Mouse (Mus musculus) testis, postnatal 10 days (tissue): ENCODE measurements around the gene Anks1b.

Experiments used
- DNase-seq: peaks from one replicate; pipeline ENCODE4 v3.0.0; 2021; ENCODE audit warnings: low spot score

The Anks1b gene

DNA sequence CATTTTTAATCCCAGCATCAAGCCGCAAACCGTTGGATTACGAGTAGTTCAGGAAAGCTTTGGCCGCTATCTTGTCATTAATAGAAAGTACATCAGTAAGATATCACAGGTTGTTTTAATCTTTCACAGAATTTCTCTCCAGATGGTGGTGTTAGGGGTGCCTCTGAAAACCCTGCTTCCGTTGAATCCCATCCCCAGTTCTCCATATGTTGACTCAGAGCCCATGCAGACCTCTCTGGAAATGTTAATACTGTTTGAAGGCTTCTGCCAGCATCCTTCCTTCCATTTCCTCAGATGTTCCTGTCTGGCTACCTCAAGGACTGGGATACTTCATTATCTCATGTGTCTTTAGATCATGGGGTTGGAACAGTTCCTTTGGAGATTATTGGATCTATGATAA is 940.0 kb downstream of the Anks1b start:
- DNase-seq = no peak

DNA sequence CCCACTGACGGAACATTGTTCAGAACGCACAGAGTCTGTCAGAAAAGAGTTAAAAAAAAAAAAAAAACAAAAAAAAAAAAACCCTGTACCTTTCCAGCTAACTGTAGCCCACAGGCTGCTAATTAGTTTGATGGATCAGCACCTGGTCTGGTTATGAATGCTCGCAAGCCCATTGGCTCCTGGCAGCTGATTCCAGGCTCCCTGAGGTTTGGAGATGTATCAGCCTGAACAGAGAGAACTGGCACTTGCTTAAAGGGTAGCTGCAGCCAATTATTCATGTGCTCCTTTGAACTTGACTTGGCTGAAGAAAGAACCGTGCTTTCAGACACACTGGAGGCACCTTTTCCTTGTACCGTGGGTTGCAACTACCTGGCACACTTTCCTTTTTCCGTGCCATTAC is 941.1 kb downstream of the Anks1b start:
- no peak for DNase-seq

DNA sequence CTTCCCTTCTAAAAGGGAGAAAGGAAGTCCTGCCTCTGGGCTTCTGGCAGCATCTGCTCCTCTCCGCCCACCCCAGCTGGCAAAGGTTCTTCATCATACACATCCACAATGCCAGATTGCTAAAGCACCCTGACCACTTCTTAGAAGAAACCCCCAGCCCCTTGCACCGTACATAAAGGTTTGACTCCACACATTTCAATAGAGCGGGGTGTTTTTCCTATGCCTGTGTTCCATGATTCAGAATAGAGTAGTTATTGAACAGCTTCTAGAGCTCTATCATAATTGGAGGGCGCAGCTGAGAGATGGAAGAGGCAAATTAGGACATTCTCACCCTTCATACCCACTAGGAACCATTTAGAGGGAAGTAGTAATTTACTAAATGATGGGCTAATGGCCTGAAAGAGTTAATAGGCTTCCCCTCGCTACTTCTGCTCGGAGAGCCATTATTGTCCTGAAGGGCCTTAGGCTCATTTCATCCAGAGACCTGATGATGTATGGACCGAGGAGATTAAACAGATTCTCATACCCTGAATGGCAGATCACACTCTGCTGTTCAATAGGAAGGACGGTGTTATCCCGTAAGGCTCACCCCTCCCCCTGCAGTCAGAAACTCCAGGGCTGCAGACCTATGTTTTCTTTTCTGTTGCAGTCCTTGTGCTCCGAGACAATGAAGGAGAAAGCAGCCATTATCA is 945.1 kb downstream of the Anks1b start:
- DNase-seq = no peak

DNA sequence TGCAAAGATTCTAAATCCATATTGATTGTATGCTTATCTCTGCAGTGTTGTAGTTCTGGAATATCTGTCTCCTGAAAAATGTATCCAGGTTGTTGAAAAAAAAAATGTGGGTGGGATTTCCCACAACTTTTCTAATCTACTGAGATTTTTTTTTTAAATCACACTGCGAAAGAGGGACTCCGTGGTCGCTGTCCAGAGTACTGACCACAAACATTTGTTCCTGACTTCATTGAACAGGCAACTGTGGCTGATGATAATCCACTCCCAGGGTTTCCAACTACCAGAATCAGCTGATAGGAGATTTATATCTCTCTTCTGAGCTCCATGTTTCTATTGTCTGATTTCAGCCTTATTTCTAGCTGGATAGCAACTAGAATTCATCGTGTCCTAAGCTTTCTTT is 950.1 kb downstream of the Anks1b start:
- peak; percentile 58 for DNase-seq

DNA sequence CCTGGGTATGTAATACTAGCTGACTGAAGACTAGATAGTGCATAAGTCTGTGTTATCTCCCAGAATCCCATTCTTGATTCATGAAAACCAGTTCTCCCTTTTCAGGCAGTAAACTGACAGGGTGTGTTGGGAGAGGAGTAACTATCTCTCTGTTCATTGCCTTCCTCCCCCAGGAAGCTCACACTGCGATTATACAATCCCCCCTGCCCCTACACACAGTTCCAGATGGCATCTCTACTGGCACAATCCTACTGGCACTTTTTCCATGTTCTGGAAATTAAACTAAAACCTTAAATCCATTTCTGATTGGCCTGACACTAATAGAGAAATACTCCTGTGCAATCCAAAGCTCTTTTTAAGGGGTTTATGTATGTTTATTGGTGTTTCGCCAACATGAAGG is 951.4 kb downstream of the Anks1b start:
- no peak for DNase-seq

DNA sequence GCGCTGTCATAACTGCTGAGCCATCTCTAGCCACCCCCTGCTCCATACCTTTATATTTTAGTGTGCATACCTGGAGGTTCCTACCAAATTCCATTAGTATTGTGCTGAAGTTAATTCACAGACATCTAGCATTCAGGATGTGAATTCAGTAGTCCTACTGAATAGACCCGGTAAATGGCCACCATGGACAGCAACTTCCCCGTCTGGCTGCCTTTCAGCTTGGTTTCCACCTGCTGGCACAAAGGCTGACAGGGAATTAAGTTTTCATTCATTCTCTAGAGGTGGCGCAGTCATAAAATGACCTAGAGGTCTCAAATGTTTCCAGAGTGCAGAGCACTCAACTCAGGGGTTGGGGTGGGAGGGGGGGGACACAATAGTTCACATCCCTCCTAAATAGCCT is 953.6 kb downstream of the Anks1b start:
- DNase-seq = peak; percentile 63

DNA sequence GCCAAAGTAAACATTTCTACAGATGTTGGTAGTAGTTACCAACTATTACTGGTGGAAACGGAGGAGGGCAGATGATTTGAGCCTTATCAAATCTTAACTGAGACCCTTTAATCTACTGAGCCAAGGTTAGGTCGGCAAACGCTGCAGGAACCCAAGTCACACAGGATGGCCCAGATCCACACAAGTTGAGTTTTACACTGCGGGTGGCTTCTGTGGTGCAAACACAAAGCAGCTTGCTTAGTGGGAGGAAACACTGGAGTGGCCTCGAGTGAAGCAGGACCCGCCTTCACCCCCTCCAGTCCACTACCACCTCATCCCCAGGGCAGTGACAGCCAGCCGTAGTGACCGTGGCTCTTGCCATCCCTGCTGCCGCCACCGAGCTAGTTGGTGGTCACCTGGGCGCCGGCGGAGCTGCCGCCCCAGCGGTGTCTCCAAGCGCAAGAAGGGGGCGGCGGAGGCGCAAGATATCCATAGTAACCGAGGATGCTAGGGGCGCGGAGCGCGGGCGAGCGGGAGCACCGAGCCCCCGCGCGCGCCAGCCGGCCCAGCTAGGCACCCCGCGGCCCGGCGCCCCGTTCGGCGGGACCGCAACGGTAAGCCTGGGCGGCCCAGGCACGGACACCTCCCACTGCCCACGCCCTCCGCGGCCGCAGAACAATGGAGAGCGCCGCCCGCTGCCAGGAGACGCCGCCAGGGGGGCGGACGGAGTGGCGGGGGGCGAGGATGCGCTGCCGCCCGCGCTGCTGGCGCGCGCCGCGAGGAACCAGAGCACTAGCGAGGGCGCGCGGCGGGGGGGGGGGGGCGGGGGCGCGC is 955.5 kb downstream of the Anks1b start:
- no peak for DNase-seq

DNA sequence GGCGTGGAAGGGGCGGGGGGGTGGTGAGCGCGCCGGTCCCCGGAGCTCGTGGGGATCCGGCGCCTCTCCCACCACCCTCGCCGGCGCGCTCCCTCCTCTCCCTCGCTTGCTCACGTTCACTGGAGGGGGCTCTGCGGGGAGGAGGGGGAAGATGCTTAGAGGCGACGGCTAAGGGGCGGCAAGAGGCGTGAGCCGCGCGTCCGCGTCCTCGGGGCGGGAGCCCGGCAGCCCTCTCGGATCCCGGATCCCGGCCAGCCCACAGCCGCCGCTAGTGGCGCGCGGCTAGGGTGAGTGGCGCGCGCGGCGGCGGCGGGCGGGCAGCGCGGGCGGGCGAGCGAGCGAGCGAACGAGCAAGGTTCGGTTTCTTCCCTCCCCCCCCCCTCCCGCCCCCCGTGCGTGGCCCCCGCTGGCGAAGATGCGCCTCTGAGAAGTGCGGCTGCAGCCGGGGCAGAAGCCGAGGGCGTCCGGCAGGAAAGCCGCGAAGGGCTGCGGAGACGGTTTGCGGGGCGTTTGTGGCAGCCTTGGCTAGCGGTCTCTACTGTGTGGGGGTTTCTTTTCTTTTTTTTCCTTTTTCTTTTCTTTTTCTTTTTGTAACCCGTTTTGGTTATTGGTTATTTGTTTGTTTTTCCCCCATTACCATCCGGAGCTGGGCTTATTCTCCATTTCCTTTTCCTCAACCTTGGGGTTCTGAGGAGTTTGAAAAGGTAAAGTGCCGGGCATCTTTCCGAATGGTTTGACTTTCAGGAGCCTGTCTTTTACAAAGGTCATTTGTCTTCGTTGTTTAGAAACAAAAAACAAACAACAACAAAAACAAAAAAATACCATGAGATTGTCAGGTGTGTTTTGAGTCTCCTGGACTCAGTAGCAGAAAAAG is 956.3 kb downstream of the Anks1b start:
- DNase-seq = peak; percentile 40

DNA sequence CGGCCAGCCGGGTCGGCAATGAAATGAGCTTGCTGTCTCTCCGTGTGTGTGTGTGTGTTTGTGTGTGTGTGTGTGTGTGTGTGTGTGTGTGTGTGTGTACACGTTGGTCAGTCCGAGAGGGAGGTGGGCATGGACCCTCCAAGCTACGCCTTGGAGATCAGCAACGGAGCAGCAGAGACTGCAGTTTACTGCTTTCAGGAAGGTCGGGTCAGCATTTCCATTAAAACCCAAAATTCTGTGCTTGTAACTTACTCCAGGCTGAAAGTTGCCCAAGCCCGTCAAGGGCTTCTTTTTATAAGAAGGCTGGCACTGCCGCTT is 956.9 kb downstream of the Anks1b start:
- DNase-seq = no peak

DNA sequence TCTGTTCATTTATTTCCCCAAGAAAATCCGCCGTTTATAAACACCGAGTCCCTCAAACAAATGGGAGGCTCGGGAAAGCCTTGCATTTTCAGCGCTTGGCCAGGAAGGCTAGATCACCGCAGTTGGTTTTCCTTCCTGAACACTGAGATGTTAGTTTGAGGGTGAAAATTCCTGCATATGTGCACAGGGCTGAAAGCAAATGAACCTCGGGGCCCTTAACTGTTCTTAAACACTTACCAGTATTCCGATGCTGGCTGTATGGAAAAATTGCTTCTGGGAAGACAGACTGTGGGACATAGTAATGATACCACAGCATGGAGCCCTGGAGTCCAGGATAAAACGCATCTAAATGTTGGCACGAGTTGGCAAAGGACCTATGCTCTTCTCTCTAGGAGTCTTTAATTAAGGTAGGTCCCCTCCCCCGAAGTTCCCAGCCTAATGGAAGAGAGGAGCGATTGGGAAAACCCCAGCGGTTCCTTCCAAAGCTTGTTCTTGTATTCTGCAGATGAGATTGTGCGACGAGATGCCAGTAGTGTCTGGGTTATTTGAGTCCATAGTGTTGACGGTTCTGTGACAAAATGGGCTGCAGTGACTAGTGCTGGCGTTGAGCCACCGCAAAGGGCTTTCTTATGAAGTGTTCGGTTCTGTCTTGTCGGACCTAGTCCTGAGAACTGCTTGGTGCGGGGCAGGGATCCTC is 957.4 kb downstream of the Anks1b start:
- no peak for DNase-seq

DNA sequence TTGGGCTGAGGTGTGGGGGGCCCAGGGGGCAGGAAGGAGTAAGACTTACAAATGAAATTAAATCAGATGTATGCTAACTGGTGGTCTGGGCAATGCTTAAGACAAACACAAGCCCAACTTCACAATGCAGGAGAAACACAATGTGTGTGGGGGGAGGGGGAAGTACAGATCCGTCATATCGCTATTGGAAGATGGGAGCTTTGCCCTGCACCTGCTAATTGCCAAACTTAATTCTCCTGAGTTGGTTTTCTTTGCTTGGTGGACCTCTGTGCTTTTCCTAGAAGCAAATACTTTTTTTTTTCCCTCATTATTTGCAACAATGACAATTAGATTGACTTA is 957.9 kb downstream of the Anks1b start:
- DNase-seq = no peak

DNA sequence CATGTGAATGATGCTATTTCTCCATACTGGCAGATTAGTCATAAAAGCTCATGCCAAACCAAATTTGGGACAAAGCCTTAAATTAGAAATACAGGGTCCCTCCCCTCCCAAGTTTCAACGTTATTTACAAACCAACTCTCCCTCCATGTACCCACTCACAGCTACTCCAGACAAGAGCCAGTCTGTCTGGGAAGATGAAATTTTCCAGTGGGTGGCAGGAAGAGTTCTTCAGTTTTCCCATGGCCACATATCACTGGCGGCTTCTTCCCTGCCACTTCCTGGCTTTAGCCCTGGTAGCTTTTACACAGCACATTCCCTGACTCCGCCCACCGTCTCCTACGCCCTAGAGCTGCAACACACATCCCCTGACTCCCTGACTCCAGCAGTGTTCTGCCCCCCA is 961.0 kb downstream of the Anks1b start:
- DNase-seq = no peak

DNA sequence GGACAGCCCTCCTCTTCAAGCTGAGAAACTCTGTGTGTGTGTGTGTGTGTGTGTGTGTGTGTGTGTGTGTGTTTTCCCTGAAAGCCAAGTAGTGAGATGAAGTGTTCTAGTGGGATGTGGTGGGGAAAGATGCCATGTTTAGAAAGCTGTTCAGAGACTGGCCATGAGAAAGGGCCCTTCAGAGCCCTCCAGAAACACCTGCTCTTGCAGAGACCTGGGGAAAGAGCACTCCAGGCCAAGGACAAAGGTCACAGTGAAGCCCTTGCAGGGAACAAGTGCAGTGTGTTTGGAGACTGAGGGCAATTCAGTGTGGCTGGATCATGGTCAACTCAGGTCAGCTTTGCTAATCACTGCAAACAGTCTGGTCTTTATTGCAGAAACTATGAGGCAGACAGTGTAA is 961.9 kb downstream of the Anks1b start:
- DNase-seq = no peak

DNA sequence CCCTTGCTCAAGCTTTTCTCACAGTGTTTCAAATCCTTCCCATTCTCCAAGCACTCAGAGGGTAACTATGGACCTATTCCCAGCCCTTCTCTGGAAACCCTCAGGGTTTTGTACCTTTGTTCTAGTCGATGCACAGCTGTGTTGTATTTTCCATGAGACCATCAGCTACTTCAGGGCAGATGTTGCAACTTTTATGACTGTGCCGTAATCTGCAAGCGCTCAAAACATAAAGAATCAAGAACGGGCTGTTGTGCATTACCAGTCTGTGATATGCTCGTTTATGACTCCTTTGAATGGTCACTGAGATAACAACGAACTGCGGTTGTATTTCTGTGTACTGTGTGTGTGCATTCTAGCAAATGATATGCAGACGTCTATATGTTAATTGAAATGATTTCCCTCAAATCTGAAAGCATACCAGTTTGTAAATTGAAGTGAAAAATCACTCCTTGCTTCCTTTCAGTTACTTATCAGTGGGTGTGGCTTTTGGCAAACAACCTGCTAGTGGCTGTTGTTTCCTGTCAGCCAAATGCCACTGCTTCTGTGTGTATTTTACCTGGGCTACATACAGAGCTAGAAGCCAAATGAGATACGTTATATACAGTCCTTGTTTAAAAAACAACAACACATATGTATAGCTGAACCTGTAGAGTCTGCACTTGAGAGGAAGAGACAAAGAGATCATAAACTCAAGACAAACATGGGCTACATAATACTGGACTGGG is 966.5 kb downstream of the Anks1b start:
- DNase-seq = no peak

DNA sequence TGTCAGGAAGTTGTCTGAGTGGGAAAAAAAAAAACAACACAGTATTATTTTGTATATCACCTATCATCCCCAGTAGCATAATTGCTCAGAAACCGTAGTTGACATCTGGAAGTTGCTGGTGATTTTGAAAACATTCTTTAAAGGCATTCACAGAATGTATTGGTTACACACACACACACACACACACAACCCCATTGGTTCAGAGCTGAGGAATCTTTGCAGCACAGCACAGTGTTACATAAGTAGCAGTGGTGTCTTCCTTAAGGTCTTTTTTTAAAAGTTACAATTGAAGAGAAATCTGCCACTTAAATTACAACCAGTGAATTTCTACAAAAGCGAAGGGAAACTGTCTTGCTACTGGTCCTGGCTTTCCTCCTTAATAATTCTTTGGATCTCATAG is 969.1 kb downstream of the Anks1b start:
- DNase-seq = no peak

DNA sequence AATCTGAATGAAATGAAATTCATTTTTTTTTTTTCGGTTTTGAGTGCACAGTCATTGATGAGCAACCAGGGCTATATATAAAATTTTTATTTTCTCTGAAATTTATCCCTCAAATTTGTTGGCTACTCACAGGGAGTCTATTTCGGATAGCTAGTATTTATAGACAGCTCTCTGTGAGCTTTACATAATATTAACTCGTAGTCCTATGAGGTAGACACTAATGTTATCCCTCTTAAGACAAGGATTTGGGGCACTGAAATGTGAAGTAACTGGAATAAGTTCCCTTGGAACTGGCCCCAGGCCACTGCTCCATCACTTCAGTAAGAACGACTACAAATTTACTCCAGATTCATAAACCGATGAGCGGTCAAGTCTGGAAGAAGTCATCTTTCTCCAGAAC is 977.8 kb downstream of the Anks1b start:
- no peak for DNase-seq

DNA sequence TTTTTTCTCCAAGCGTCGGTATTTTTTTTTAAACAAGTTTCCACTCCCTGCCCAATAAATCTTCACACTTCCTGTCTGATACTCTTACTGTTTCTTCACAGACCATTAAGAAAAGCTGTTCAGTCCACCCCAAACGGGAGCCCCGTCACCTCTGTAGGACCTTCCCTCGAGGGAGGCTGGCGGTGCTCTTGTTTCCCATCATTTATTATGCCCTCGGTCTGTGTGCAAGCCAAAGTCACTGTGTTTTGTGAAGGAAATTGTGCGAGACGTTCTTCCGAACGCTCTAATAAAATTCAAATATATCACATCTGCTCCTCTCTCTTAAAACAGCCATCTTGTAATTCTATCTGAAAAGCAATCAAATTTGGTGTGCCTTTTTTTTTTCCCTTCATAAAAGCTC is 978.7 kb downstream of the Anks1b start:
- DNase-seq = no peak

DNA sequence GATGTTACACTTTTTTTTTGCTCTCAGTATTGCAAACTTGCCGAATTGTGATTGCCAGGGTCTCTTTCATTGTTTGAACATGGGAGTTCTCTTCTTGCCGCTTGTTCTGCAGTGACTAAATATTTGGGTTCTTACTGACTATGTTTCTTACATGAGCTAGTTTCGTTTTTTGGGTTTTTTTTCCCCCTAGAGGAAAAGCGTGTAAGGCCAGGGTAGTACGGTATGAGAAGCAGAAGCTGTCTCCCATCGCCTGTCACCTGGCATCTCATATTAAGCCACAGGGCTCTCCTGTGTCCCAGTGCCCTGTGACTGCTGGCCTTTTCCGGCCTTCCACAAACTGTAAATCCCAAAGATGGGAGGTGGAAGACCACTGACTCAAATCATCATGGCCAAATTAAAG is 979.1 kb downstream of the Anks1b start:
- DNase-seq = no peak

DNA sequence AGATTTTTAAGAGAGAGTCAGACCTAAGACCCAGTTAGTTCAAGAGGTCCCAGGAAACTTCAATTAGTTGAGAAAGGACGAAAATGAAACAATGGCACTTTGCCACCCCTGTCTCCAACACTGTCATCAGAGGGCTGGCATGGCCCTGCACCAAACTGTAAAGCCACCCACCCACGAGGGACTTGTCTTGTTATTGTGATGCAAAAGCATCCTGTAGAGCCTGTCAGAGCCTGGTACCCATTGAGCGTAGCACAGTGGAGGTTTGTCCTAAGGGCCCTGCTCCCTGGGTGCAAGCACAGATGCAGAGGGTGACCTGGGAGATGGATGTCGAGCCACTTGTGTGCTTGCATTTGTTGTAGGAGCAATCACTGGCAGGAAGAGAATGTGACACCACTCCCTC is 983.4 kb downstream of the Anks1b start:
- DNase-seq = no peak

DNA sequence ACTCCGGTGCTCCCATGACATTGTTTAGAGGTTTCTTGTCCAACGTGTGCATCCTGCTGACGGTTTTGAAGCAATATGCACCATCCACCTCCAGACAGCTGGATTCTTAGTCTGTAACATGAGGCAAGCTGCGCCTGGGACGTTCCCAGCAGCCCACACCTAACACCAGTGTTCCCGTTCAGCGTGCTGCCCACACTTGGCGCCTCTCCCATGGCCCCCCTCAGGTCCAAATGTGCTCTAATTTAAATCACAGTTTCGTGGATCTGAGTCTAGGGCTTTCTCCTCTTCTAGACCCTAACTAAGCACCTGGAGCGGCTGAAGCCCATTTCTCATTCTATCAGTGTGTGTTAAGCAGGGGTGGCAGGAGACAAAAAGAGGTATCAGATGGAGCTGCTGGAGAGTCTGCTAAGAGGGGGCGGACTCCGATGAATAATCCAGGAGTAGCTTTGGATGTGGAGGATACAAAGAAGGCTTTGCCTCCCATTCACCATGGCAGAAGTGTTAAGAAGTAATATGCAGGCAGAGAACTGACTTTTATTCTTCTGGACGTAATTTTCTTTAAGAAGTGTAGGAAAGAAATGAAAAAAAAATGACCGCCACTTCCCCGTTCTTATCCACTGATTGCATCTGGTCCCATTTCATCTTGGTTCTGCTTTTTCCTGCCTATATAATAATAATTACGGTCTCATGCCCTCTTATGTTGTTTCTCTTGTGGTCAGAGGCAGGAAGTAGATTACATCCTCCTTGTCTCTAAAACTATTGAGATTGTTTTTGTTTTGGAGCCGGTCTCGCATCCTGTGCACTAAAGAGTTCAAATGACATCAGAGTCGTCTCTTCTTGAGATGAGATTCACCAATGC is 986.6 kb downstream of the Anks1b start:
- no peak for DNase-seq
